Mouse (Mus musculus): ENCODE results near the gene Atf7ip. TPM values are rescaled to one million over a fixed set of nuclear protein-coding genes. Genes with fewer than 3 reads are reported as not detected.

Gene Atf7ip
- total RNA-seq, 2 experiments from 2014 or later = 119 to 122 TPM

GRCm38 (mm10) chr6:136659226-136659625 lies 153.3 kb downstream of the Atf7ip start:
- intact Hi-C loops (cut with DNase I) = no loop called here
- no peak overlapping the region for H3K27ac ChIP-seq
- no peak for DNase-seq (ENCODE audit: extremely low spot score in 1 of 2, low spot score in 2 of 2)
- no peak overlapping the region for H3K4me3 ChIP-seq
- no peak for TF ChIP-seq CTCF (IDR thresholded peaks at IDR 0.05)

Other genes with a start within 250 kb of the Atf7ip start
- not detected for gene Gm8994, start 178.6 kb upstream of the Atf7ip start, total RNA-seq (2021)
- gene E330021D16Rik, start 90.6 kb upstream of the Atf7ip start, total RNA-seq (2021) = not detected
- gene Plbd1, start 155.8 kb downstream of the Atf7ip start, total RNA-seq (2021) = under 1 TPM in 1 of 2 experiments, not detected in 1; 0.45 TPM